Mouse (Mus musculus): ENCODE measurements at regions not wholly inside any gene's neighbourhood (a gene's known extent, or its start where the extent isn't known, plus 50 kb on each side); places are given as distances from the start of the nearest gene placed in this dataset.

DNA sequence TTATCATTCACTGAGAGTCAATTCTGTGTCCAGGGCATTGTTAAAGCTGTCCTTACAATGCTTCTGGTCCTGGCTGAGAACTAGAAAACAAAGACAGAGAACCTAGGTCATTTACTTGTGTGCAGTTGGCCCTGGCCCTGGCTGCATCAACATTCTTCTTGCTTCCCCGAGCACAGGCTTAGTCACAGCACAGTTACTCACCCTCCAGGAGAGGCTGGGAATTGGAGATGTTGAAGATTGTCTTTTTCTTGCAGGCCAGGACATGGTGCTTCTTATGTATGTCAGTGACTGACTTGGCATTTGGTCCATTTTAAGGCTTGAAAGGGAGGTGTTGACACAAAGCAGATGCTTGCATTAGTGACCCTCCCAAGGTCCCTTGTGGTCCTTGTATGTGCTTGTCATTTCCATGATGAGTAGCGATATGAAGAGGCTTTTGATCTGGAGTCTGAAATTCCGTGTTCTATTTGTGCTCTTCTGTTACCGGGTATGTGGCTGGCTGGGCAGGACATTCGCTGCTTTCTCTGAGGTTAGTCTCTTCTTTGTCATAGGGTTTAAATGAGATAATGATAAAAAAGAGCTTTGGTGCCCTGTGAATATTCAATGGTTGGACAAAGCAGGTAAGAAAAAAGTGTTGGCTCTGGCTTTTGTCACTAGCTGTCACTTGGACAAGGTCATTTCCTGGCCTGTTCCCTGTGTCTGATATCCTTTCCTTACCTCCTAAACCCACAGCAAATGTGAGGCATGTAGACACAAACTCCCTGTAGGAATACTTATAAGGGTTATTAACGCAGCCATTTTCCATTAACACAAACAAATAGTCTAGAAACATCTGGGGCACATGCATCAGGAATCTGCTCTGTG, 285.0 kb upstream of the Gm21798 start:
- DNase-seq = no peak

- no peak for DNase-seq
Measured at GRCm38 (mm10) chr15:64533169-64533795, 284.2 kb upstream of the Gm21798 start.

DNA sequence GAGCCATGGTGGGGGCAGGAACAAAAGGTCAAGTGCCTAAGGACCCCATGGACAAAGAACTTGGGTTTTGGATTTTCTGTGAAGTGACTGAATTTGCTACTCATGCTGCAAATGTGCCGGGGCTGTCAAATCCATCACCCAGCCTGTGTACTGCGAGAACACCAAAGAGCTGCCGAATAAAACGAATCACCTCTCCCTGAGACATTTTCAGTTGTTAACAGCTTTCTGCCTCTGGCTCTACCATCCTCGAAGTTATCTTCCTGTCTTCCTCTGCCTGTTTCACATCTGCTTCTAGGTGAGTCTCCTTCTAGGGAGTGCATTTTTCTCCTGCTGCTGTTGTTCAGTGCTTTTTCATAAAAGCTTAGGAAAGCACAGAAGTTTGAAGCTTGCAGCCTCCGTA, 283.3 kb upstream of the Gm21798 start:
- no peak for DNase-seq

DNA sequence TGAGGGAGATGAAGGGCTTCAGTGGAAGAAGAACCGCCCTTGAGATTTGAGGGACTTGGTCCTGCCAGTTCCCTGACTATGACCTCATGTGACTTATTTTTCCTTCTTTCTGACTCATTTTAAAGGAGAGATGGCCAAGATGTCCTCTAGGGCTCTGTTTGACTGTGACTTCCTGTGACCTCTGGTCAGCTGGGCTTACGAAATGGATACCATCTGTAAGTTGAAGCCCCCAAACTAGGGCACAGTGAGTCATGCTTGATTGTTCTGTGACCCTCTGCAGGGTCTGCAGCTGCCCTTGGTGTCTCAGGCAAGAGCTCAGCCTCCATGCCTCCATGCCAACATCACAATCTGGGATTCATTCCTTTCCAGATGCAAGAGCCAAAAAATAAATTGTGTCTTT, 282.3 kb upstream of the Gm21798 start:
- no peak for DNase-seq

DNA sequence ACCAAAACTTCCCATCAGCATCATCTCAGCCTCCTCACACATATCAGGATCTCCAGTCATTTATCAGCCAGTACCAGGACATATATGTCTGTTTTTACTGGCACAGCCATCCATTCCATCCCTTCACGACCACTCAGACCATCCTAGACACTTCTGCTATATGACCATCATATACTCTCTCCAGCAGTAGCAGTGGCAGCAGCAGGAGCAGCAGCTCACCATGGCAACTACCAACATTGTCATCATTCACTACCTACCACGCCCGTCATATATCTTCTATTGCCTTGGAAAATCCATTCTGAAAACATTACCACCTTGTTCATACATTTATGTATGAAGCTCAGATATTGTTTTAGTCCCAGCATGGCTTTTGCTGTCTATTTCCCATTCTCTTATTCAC, 276.1 kb upstream of the Gm21798 start:
- DNase-seq = no peak

GRCm38 (mm10) chr15:64542250-64542901, 275.1 kb upstream of the Gm21798 start:
- no peak for DNase-seq

DNA sequence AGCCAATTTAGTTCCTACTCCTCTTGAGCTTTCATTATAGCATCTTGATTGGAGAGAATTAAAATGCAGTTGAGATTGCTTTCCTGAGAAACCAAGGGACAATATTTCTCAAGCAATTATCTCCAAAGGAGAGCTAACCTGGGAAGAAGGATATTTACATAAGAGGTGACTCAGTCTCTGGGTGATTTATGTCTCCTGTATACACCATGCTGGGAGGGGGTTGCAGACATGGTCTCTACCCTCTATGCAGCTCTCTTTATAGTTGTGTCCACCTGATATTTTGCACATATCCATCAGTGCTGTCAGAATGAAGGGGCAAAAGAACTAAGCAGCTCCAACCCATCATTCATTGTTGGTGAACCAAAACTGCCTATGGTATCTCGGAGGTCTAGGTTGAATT, 274.6 kb upstream of the Gm21798 start:
- DNase-seq = no peak

GRCm38 (mm10) chr15:64546035-64546434, 271.5 kb upstream of the Gm21798 start:
- no peak for DNase-seq

DNA sequence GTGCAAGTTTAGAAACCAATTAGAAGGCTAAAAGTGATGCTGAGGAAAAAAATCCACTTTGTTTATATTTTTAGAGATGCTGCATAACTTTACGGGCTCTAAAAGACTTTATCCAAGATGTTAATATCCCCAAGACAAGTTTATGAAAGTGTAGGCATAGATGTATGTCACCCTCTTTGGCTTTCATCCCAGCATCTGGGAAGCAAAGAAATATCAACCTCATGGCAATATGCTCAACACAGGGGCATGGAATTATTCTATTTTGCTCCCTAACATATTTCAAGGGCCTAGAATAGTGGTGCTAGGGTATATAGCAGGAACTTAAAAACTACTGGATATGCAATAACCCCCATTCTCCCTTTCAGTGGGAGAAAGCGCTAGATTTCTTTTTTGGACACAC, 260.0 kb upstream of the Gm21798 start:
- DNase-seq = no peak

DNA sequence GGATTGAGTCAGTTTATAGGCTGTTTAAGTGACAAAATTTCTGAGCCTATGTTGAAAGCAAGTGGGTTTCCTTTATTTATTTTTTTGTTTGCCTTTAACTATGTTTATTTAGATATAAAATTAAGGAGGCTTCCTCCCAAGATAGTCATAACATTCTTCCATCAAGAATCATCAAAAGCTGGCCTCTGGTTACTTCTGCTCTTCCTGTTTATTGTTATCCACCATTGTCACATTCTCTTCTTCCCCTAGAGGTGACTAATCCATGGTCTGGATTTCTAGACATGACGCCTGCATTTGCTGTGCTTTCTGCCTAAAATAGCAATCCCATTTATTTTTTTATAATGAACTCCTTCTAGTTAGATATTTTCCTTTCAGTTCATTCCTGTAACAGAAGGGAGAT, 259.3 kb upstream of the Gm21798 start:
- DNase-seq = no peak

- DNase-seq = no peak
Measured at GRCm38 (mm10) chr15:64562431-64563111, 254.9 kb upstream of the Gm21798 start.

GRCm38 (mm10) chr15:64564703-64565102, 252.8 kb upstream of the Gm21798 start:
- no peak for DNase-seq

DNA sequence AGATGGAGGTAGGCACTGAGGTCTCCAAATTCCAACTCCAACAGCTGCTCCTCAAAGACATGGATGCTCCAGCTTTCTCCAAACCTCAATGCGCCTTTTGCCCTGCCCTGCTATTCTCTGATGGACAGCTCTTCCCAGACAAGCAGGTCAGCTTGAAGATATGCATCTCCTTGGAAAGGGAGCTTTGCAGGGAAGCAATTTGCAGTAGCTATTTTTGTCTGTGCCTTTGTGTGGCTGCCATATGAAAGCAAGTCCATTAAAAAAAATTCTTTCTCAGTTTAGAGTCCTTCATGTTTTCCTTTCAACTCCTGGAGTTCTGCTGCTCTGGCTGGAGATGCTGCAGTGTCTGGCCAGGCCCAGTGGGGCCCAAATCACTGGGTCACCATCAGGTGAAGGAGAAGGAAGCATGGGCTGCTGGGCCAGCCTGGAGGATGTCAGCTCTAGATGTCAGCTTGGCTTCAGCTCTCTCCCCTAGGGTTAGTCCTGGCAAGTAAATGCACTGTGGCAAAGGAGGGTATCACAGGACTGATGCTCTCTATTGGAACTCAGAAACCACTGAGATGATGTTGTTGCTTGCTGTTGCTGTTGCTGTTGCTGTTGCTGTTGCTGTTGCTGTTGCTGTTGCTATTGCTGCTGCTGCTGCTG, 240.5 kb upstream of the Gm21798 start:
- no peak for DNase-seq

- DNase-seq = no peak
Measured at GRCm38 (mm10) chr15:64578991-64579390, 238.5 kb upstream of the Gm21798 start.

DNA sequence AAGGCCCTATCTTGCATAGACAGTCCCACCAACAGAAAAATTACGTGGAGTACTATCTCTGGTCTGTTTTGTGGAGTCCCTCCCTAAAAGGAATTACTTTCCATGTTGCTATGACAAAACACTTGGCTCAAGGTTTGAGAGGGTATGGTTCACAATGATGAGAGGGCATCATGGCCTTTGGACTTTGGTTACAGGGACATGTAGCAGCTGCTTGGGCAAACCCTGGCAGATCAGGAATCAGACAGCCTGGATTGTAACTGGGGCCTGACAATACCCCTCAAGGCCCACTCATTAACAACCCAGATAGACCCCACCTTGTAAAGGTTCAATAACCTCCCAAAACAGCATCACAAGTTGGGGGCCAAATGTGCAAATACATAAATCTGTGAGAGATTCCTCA, 237.0 kb upstream of the Gm21798 start:
- no peak for DNase-seq

DNA sequence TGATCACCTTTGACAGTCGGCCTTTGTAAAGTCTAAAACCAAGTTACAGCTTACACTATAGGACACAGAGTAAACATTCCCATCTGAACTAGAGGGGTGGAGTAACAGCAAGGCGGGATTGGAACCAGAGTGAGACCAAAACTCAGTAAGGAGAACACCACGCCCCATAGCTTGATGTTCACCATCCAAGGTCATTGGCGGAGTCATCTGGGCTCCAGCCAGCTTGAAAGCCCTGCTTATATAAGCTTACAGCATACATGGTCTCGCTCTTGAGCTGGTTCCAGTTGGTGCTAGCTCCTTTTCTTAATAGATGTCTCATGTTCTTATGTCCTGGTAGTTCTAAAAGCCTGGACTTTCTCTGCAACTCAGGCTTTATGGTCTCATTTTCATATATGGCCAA, 236.4 kb upstream of the Gm21798 start:
- DNase-seq = no peak

- no peak for DNase-seq
Measured at GRCm38 (mm10) chr15:64584129-64584528, 233.4 kb upstream of the Gm21798 start.

DNA sequence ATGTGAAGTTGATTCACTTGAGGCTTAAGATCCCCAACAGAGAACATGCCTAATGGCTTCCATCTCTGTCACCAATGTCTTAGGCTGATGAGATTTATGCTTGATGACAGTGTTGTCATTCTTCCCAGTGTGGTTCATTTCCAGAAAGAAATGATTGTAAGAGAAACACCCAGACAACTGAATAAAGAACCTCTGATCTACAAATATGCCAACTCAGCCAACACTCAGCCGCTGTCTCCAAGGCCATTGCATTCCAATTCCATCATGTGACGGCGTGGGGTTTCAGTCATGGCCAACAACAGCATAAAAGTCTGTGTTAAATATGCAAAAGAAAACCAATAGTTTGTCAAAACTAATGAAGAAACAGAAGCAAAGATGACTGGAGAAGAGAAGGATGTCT, 230.7 kb upstream of the Gm21798 start:
- DNase-seq = no peak

DNA sequence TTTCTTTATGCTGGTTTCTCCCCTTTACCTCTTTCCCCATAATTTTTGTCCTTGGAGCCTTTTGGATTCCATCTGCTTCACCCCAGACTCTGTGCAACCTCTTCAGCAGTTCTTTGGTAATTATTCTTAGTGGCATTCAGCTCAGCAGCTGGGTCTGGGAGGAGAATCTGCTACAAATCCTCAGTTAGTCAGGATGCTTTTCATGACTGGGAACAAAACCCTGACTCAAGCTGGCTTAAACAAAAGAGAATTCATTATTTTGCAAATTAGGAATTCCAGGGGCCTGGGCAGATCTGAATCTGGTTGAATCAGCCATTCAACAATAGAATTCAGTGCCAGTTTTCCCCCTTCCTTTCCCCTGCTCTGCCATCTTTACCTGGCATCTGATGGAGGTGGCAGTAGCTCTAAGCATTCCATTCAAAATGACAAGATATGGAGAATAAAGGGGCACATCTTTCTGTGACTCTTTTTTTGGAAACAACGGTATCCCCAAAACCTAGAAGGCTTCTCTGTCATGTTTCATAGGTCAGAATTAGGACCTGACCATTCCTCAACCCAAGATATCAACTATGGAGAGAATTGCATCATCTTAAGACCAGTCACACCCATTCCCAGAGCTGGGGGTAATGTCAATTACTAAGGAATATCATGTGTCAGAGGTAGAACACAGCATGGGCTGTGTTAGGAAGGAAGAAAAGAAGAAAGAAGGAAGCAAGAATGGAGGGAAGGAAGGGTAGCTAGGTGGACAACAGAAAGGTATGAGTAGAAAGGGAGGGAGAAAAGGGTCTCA, 227.2 kb upstream of the Gm21798 start:
- no peak for DNase-seq

DNA sequence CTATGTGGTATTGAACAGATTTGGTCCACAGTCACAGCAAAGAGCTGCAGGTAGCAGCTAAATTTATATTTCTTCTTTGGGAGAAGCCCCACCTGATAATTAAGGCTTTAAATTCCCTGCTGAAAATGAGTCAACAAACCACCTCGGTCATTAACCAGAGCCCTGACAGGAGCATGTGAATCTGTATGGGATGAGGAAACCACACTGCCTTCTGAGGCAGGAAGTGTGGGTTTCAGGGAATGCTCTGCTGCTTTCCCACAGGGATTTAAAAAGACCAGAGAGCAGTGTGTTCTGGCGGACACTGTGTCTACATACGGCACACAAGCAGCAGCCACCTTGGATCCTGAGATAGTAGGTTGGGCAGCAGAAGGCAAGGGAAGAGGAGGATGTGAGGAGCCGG, 204.0 kb upstream of the Gm21798 start:
- DNase-seq = no peak

GRCm38 (mm10) chr15:64618471-64618870, 199.0 kb upstream of the Gm21798 start:
- no peak for DNase-seq

- DNase-seq = no peak
Measured at GRCm38 (mm10) chr15:64621876-64622275, 195.6 kb upstream of the Gm21798 start.
